Comparison of ENCODE assay signal across 8 mouse cellular contexts in the genomic region with DNA sequence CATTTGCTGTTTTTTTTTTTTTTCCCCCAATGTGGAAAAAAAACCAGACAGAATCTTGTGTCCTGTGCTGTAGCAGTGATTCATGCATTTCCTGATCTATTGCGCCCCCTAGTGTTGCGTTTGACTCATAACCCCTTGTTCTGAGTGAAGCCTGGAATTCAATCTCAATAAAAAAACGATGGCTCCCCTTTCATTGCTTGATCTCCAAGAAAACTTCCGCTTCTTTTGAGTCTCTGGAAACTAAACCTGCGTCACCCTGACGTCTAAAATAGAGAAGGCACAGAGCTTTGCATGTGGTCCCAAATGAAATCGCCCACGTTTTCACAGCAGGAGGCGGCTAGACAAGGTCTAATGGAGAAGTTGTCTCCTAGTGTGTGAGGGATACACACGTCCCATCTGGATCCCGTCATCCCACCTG. TPM values are rescaled to one million over a fixed set of nuclear protein-coding genes. Genes with fewer than 3 reads are reported as not detected.
DNase-seq lines count a peak whose midpoint lies in the region; ATAC-seq lines count a peak whose summit lies in the region.

No protein-coding gene starts in this region.

- H3K9me3 ChIP-seq in embryonic facial prominence, embryonic 13.5 days = no peaks in the 10 kb centered on the region

- peak overlapping the region; percentile 36 for H3K4me2 ChIP-seq in embryonic facial prominence, embryonic 13.5 days

- peaks cover 12% of the 10 kb centered on the region for H3K4me1 ChIP-seq in embryonic facial prominence, embryonic 13.5 days

- DNase-seq in heart, adult 18-20 months = peak; percentile 33 to 60
- DNase-seq in heart, adult 11 months = no peak
- peak; percentile 77 for DNase-seq in adipocyte (ENCODE audit: low spot score)
- peak; percentile 22 to 31 for DNase-seq in heart, postnatal 36 days
- peak; percentile 31 to 87 for DNase-seq in left cerebral cortex, adult 8-10 months (ENCODE audit: low spot score in 2 of 2)
- peak; percentile 61 for DNase-seq in lung, postnatal 36 days
- DNase-seq in splenic B cell, adult 2 months (ENCODE audit: low read depth, low spot score) = peak; percentile 80

- H3K36me3 ChIP-seq in embryonic facial prominence, embryonic 13.5 days = no peaks in the 10 kb centered on the region
- no peaks in the 10 kb centered on the region for H3K36me3 ChIP-seq in splenic B cell, adult 2 months (ENCODE audit: control insufficient read depth, insufficient read depth, low read length, poor library complexity, severe bottlenecking)

- no peak for ATAC-seq in embryonic facial prominence, embryonic 13.5 days (ENCODE audit: insufficient number of reproducible peaks, insufficient read depth, low FRiP score, low TSS enrichment, low read depth)

- intact Hi-C loops in heart, postnatal 36 days (cut with DNase I) = no loop called here

- H3K27me3 ChIP-seq in embryonic facial prominence, embryonic 13.5 days = no peaks in the 10 kb centered on the region
- no peaks in the 10 kb centered on the region for H3K27me3 ChIP-seq in splenic B cell, adult 2 months (ENCODE audit: control insufficient read depth, insufficient read depth, low read length, poor library complexity, severe bottlenecking)

- H3K9ac ChIP-seq in embryonic facial prominence, embryonic 13.5 days = no peak overlapping the region

- no peak overlapping the region for H3K27ac ChIP-seq in embryonic facial prominence, embryonic 13.5 days

- 16% methylated on average over 11 of the region's 11 CpGs for WGBS in embryonic facial prominence, embryonic 13.5 days

- H3K4me3 ChIP-seq in embryonic facial prominence, embryonic 13.5 days = no peak overlapping the region

RNA-seq across cellular contexts. Expression of gene 1600014C10Rik, which starts 15.3 kb away (rescaled TPM):
- 10 to 100 TPM; 36.7 to 37.9 TPM for total RNA-seq in heart, adult 18-20 months (2021)
- 21.8 and 21.9 TPM in 2 replicates for polyA plus RNA-seq in embryonic facial prominence, embryonic 13.5 days (2015; fragmentation: Nextera tagmentation; extraction: Ambion mirVana)
- total RNA-seq in heart, postnatal 36 days (2021) = 10 to 100 TPM; 29.2 to 34.7 TPM
- total RNA-seq in left cerebral cortex, adult 8-10 months (2022) = 10 to 100 TPM; 23.0 to 27.9 (median 25.2) TPM
